Mouse (Mus musculus): ENCODE results near the gene Baiap2l1. TPM values are rescaled to one million over a fixed set of nuclear protein-coding genes. Genes with fewer than 3 reads are reported as not detected.

The Baiap2l1 gene
- polyA plus RNA-seq, 1 experiment from 2014 or later = 13.3 TPM

DNA sequence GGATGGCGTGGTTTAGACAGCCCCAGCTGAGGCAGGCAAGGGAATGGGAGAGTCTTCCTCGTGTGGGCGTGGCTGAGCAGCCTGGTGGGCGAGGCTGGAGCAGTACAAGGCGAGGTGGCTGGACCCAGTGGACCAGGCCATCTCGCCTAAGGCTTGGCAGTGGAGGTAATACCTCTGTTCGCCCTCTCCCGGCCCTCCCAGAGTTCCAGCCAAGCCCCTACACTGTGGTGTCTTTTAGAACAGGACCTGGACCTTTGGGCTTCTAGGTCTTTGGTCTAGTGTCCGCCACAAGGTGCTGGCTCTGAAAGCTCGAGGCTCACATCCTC, 643 bp upstream of the Baiap2l1 start:
- 9% methylated on average over 10 of the region's 10 CpGs for WGBS (ENCODE audit: insufficient replicate concordance)
- Histone ChIP-seq H3K36me3 (replicated peaks; ENCODE audit: insufficient read depth, low read length) (no peaks in the 10 kb centered on the region), H3K27me3 (ENCODE audit: insufficient read depth, low read length) (peaks cover 16% of the 10 kb centered on the region), H3K4me1 (ENCODE audit: insufficient read depth) (peaks cover 13% of the 10 kb centered on the region), H3K27ac (ENCODE audit: low read depth) (peak overlapping the region; percentile 72), H3K9me3 (ENCODE audit: low read length) (no peaks in the 10 kb centered on the region), H3K4me3 (ENCODE audit: low read depth, low read length) (peak overlapping the region; percentile 62), H3K9ac (replicated peaks) (no peak overlapping the region), H3K4me2 (ENCODE audit: low read depth, low read length) (peak overlapping the region; percentile 72)
- TF ChIP-seq EP300 (IDR thresholded peaks at IDR 0.05; ENCODE audit: low read depth) (no peak), CTCF (IDR thresholded peaks at IDR 0.05; ENCODE audit: low read depth) (no peak)
- ATAC-seq = no peak
- no peak for DNase-seq

DNA sequence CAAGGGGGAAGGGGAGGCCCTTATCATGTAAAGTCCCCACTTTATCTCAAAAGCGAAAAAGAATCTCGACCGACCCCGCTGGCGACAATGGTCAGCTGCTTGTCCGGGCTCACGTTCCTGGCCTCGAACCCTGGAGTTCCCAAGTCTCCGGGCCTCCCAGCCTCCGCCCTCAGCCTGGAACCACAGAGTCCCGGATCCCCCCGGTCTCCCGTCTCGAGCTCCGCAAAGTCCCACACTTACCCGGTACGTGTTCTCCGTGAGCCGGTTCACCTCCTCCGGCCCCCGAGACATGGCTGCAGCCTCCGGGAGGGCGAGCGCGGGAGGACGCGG, 396 bp downstream of the Baiap2l1 start:
- WGBS (ENCODE audit: insufficient replicate concordance) = under 1% methylated on average over 27 of the region's 27 CpGs
- Histone ChIP-seq H3K9me3 (ENCODE audit: low read length) (no peaks in the 10 kb centered on the region), H3K36me3 (replicated peaks; ENCODE audit: insufficient read depth, low read length) (no peaks in the 10 kb centered on the region), H3K4me3 (ENCODE audit: low read depth, low read length) (peak overlapping the region; percentile 62), H3K9ac (replicated peaks) (peak overlapping the region; percentile 88), H3K4me1 (ENCODE audit: insufficient read depth) (peaks cover 13% of the 10 kb centered on the region), H3K4me2 (ENCODE audit: low read depth, low read length) (peak overlapping the region; percentile 72), H3K27me3 (ENCODE audit: insufficient read depth, low read length) (peaks cover 16% of the 10 kb centered on the region), H3K27ac (ENCODE audit: low read depth) (peak overlapping the region; percentile 94)
- ATAC-seq (peak; percentile 2; the same call in 1 of the 2 replicates), DNase-seq (no peak)
- TF ChIP-seq CTCF (IDR thresholded peaks at IDR 0.05; ENCODE audit: low read depth) = no peak
- no peak for TF ChIP-seq EP300 (IDR thresholded peaks at IDR 0.05; ENCODE audit: low read depth)

- no peak for DNase-seq
Observed at GRCm38 (mm10) chr5:144356776-144357455, 996 bp downstream of the Baiap2l1 start.

GRCm38 (mm10) chr5:144352250-144353047, 5.5 kb downstream of the Baiap2l1 start:
- peak overlapping the region; percentile 24; the same call in 1 of the 2 replicates for H3K27ac ChIP-seq (ENCODE audit: low read depth)
- TF ChIP-seq CTCF (IDR thresholded peaks at IDR 0.05; ENCODE audit: low read depth) (no peak), EP300 (IDR thresholded peaks at IDR 0.05; ENCODE audit: low read depth) (no peak)
- no peaks in the 10 kb centered on the region for H3K36me3 ChIP-seq (replicated peaks; ENCODE audit: insufficient read depth, low read length)
- H3K9me3 ChIP-seq (ENCODE audit: low read length) = no peaks in the 10 kb centered on the region
- 70% methylated on average over 9 of the region's 9 CpGs for WGBS (ENCODE audit: insufficient replicate concordance)
- ATAC-seq (peak; percentile 45), DNase-seq (no peak)
- H3K4me3 ChIP-seq (ENCODE audit: low read depth, low read length) = no peak overlapping the region
- no peaks in the 10 kb centered on the region for H3K4me1 ChIP-seq (ENCODE audit: insufficient read depth)
- H3K27me3 ChIP-seq (ENCODE audit: insufficient read depth, low read length) = peaks cover 6% of the 10 kb centered on the region
- H3K9ac ChIP-seq (replicated peaks) = no peak overlapping the region
- no peak overlapping the region for H3K4me2 ChIP-seq (ENCODE audit: low read depth, low read length)

More at GRCm38 (mm10) chr5:144356776-144357455, 996 bp downstream of the Baiap2l1 start:
- 12% methylated on average over 17 of the region's 17 CpGs for WGBS (ENCODE audit: insufficient replicate concordance)
- ATAC-seq = no peak
- Histone ChIP-seq H3K4me3 (ENCODE audit: low read depth, low read length) (peak overlapping the region; percentile 62), H3K9me3 (ENCODE audit: low read length) (no peaks in the 10 kb centered on the region), H3K4me2 (ENCODE audit: low read depth, low read length) (peak overlapping the region; percentile 72), H3K36me3 (replicated peaks; ENCODE audit: insufficient read depth, low read length) (no peaks in the 10 kb centered on the region), H3K27ac (ENCODE audit: low read depth) (peak overlapping the region; percentile 94), H3K4me1 (ENCODE audit: insufficient read depth) (peaks cover 13% of the 10 kb centered on the region), H3K9ac (replicated peaks) (peak overlapping the region; percentile 88), H3K27me3 (ENCODE audit: insufficient read depth, low read length) (peaks cover 16% of the 10 kb centered on the region)
- TF ChIP-seq EP300 (IDR thresholded peaks at IDR 0.05; ENCODE audit: low read depth) (no peak), CTCF (IDR thresholded peaks at IDR 0.05; ENCODE audit: low read depth) (no peak)

DNA sequence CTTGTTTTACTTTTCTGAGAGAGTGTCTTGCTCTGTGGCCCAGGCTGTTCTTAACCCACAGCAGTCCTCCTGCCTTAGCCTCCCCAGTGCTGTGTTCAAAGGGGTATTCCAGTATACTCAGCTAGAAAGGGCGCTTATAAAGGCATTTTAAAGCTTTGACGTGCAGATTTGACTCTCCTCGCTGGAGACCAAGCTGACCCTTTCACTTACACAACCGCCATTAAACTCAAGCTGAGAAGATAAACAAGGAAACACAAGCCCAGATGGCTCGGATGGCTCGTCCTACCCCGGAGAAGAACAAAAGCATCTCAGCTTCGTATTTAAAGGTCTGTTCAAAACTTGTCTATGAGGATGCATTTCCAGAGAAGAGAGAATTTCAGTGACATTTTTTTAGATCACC, 6.7 kb downstream of the Baiap2l1 start:
- Histone ChIP-seq H3K36me3 (replicated peaks; ENCODE audit: insufficient read depth, low read length) (no peaks in the 10 kb centered on the region), H3K9ac (replicated peaks) (no peak overlapping the region), H3K4me3 (ENCODE audit: low read depth, low read length) (no peak overlapping the region), H3K27ac (ENCODE audit: low read depth) (no peak overlapping the region; the same call in 1 of the 2 replicates), H3K9me3 (ENCODE audit: low read length) (no peaks in the 10 kb centered on the region), H3K4me2 (ENCODE audit: low read depth, low read length) (no peak overlapping the region), H3K4me1 (ENCODE audit: insufficient read depth) (no peaks in the 10 kb centered on the region), H3K27me3 (ENCODE audit: insufficient read depth, low read length) (no peaks in the 10 kb centered on the region)
- TF ChIP-seq EP300 (IDR thresholded peaks at IDR 0.05; ENCODE audit: low read depth) = no peak
- no peak for TF ChIP-seq CTCF (IDR thresholded peaks at IDR 0.05; ENCODE audit: low read depth)
- no peak for ATAC-seq
- DNase-seq = no peak
- 44% methylated on average over 8 of the region's 8 CpGs for WGBS (ENCODE audit: insufficient replicate concordance)

- Histone ChIP-seq H3K27ac (ENCODE audit: low read depth) (no peak overlapping the region), H3K4me1 (ENCODE audit: insufficient read depth) (peaks cover 2% of the 10 kb centered on the region; the same call in 1 of the 2 replicates), H3K9ac (replicated peaks) (no peak overlapping the region), H3K27me3 (ENCODE audit: insufficient read depth, low read length) (no peaks in the 10 kb centered on the region), H3K9me3 (ENCODE audit: low read length) (no peaks in the 10 kb centered on the region), H3K36me3 (replicated peaks; ENCODE audit: insufficient read depth, low read length) (no peaks in the 10 kb centered on the region), H3K4me3 (ENCODE audit: low read depth, low read length) (no peak overlapping the region), H3K4me2 (ENCODE audit: low read depth, low read length) (no peak overlapping the region)
- TF ChIP-seq CTCF (IDR thresholded peaks at IDR 0.05; ENCODE audit: low read depth) (no peak), EP300 (IDR thresholded peaks at IDR 0.05; ENCODE audit: low read depth) (no peak)
- 46% methylated on average over 6 of the region's 6 CpGs for WGBS (ENCODE audit: insufficient replicate concordance)
- ATAC-seq (peak; percentile 30; the same call in 1 of the 2 replicates), DNase-seq (no peak)
Observed at GRCm38 (mm10) chr5:144344592-144344991, 13.3 kb downstream of the Baiap2l1 start.

Measured in liver, postnatal 0 days (tissue).